Mouse (Mus musculus) liver, embryonic 14.5 days (tissue): ENCODE results near the gene Zbtb42. TPM values are rescaled to one million over a fixed set of nuclear protein-coding genes. Genes with fewer than 3 reads are reported as not detected.
A peak's percentile ranks its signal among the peaks of the same experiment; 100 is the strongest.

Source experiments
- ATAC-seq: fragments of 200-750 bp; cut with Nextera tagmentation; 2 replicates; pipeline ENCODE4 v1.8.0; 2017; ENCODE audit warnings: moderate number of reproducible peaks, mild to moderate bottlenecking, moderate library complexity; ENCODE audit not compliant: insufficient read depth
- DNase-seq, 3 experiments: peaks; one replicate each; pipeline ENCODE4 v3.0.0-alpha.2; 2012 to 2013; ENCODE audit warnings: low read depth in 3 of 3, low spot score in 3 of 3
- H3K27ac ChIP-seq: fragments of 300-500 bp; sonication (generic); 2 replicates; pipeline ENCODE4 v1.5.1; 2014; ENCODE audit warnings: moderate library complexity, mild to moderate bottlenecking, control low read depth, inconsistent platforms
- H3K27me3 ChIP-seq: fragments of 300-500 bp; sonication (generic); 2 replicates; pipeline ENCODE4 v1.6.1; 2014; ENCODE audit warnings: mild to moderate bottlenecking, low read length, moderate library complexity; ENCODE audit not compliant: control insufficient read depth, insufficient read depth
- H3K36me3 ChIP-seq: fragments of 300-500 bp; sonication (generic); replicated peaks from 2 replicates; pipeline ENCODE4 v1.6.1; 2014; ENCODE audit warnings: low read depth; ENCODE audit not compliant: control insufficient read depth, insufficient read depth
- H3K4me1 ChIP-seq, 2 experiments: fragments of 200-500 bp in 1 of 2; fragments of 300-500 bp in 1 of 2; sonication (generic) in 1 of 2; replicated peaks; 2 replicates each; pipeline ENCODE4 v1.6.1; 2012 to 2014; ENCODE audit warnings: antibody characterized with exemption in 1 of 2, inconsistent platforms in 1 of 2, low read length in 1 of 2; ENCODE audit not compliant: control insufficient read depth in 2 of 2, insufficient read depth in 2 of 2
- H3K4me2 ChIP-seq: fragments of 300-500 bp; sonication (generic); 2 replicates; pipeline ENCODE4 v1.6.1; 2014; ENCODE audit warnings: low read depth, mild to moderate bottlenecking, control low read depth, moderate library complexity
- H3K4me3 ChIP-seq, 2 experiments: fragments of 200-500 bp in 1 of 2; fragments of 300-500 bp in 1 of 2; sonication (generic) in 1 of 2; 2 replicates each; pipeline ENCODE4 v1.5.1; 2012 to 2014; ENCODE audit warnings: low read depth in 2 of 2, low read length in 2 of 2, mild to moderate bottlenecking in 2 of 2, control low read depth in 1 of 2, inconsistent platforms in 1 of 2, moderate library complexity in 1 of 2; ENCODE audit not compliant: insufficient read depth in 1 of 2
- H3K9ac ChIP-seq: fragments of 300-500 bp; sonication (generic); replicated peaks from 2 replicates; pipeline ENCODE4 v1.6.1; 2014; ENCODE audit warnings: mild to moderate bottlenecking, control low read depth, moderate library complexity
- H3K9me3 ChIP-seq: fragments of 300-500 bp; sonication (generic); 2 replicates; pipeline ENCODE4 v1.6.1; 2016; ENCODE audit warnings: low read length, mixed read lengths; ENCODE audit not compliant: control insufficient read depth
- CTCF ChIP-seq: IDR thresholded peaks from 2 replicates; pipeline ENCODE4 v1.5.1; 2016; ENCODE audit warnings: antibody characterized with exemption, low read depth, control low read depth
- EP300 ChIP-seq: IDR thresholded peaks from 2 replicates; pipeline ENCODE4 v1.6.1; 2016; ENCODE audit warnings: antibody characterized with exemption, low read depth
- WGBS: fragments of 180-500 bp; shearing (Covaris S2); extraction: QIAGEN DNeasy Blood & Tissue Kit; methylation state at CpG from one replicate; pipeline ENCODE4 v1.1.7; 2014; ENCODE audit not compliant: insufficient replicate concordance; 5-methylcytosine and 5-hydroxymethylcytosine counted together
- polyA plus RNA-seq, 2 experiments: library from polyadenylated mRNA; depleted of rRNA in 1 of 2; stranded (reverse) in 1 of 2; unstranded in 1 of 2; fragments of >200 nt; fragmentation: Nextera tagmentation in 1 of 2; extraction: Ambion mirVana in 1 of 2; gene quantifications; 2 replicates each; pipeline versions ENCODE4 v1.2.1 to v1.2.3; 2012 to 2014

The Zbtb42 gene
- polyA plus RNA-seq, 2 experiments, result 0.69 to 1.1 TPM

DNA sequence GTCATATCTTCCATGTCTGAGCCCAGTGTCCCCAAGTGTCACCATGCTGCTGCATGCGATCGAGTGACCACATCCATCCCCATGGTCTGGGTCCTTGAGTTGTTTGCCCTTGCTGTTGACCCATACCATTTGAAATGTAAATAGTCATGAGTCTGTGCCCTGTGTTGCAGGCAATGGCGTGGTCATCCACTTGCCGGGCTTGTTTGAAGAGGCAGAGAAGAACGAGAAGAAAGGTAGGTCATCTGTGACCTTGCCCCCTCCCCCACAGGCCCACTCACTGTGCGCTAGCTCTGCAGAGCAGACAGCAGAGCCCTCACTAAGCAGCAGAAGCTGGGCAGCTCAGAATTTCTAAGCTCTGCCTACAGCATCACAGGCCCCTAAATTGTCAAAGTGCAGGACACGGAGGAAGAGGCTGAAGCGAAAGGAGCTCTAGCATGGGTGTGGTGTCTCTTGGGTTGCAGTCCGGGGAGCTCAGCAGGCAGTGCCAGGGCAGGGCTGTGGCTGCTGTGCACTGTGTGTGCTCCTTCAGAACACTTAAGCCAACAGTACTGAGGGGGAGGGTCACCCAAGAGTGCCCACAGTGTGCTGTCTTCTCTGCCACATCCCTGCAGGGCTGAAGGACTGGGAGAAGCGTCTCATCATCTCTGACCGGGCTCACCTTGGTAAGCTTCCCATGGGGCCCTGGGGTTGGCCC is 46.4 kb upstream of the Zbtb42 start:
- Histone ChIP-seq H3K36me3 (no peaks in the 10 kb centered on the region), H3K4me3 (no peak overlapping the region), H3K27me3 (no peaks in the 10 kb centered on the region), H3K9me3 (no peaks in the 10 kb centered on the region), H3K4me2 (0 out of 2 replicates have a peak overlapping the region, but pooled peaks have one; percentile 3), H3K27ac (no peak overlapping the region), H3K4me1 (peaks cover 5 to 25% of the 10 kb centered on the region in 2 experiments; a peak in 3 of 4 replicates), H3K9ac (no peak overlapping the region)
- TF ChIP-seq EP300 (no peak), CTCF (no peak)
- 61% methylated on average over 11 of the region's 11 CpGs for WGBS
- DNase-seq (no peak), ATAC-seq (no peak)

DNA sequence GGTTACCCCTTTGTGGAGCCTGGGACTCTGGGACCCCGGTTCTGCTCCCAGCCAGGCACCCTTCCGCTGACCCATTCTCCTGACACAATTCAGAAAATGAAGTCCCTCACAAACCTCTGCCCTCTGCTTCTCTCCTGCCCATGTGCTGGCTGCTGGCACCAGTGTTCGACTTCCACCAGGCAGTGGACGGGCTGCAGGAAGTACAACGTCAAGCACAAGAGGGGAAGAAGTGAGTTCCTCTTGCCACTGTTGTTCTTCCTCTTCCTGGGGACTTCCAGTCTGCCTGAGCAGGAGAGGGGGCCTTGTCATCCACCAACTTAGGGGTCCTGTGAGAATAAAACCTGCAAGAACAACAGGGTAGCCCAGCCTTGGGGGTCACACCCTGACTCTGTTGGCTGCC is 45.7 kb upstream of the Zbtb42 start:
- Histone ChIP-seq H3K36me3 (no peaks in the 10 kb centered on the region), H3K4me3 (no peak overlapping the region), H3K9me3 (no peaks in the 10 kb centered on the region), H3K4me2 (0 out of 2 replicates have a peak overlapping the region, but pooled peaks have one; percentile 3), H3K27me3 (no peaks in the 10 kb centered on the region), H3K9ac (no peak overlapping the region), H3K27ac (no peak overlapping the region), H3K4me1 (peaks cover 5 to 25% of the 10 kb centered on the region in 2 experiments; a peak in 3 of 4 replicates)
- WGBS, result 34% methylated on average over 5 of the region's 5 CpGs
- DNase-seq (no peak), ATAC-seq (no peak)
- TF ChIP-seq CTCF (no peak), EP300 (no peak)

DNA sequence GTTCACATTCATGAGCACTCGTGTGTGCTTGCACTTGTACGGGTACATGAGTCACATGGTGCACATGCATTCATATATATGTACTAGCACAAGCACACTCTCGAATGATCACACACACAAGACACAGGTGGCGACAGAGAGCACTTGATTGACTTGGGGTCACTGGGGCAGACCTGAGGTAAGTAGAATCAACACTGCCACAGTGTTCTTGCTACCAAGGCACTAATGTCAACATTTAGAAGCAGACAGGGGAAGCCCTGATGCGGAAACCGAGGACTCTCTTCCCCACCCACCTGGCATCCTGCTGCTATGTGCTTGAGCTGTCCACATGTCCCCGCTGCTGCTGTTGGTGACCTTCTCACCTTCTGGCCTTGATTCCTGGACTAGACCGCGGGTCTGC is 44.9 kb upstream of the Zbtb42 start:
- Histone ChIP-seq H3K9ac (no peak overlapping the region), H3K36me3 (no peaks in the 10 kb centered on the region), H3K9me3 (no peaks in the 10 kb centered on the region), H3K27ac (no peak overlapping the region), H3K4me1 (peaks cover 5 to 25% of the 10 kb centered on the region in 2 experiments; a peak in 3 of 4 replicates), H3K4me3 (no peak overlapping the region), H3K4me2 (no peak overlapping the region), H3K27me3 (no peaks in the 10 kb centered on the region)
- DNase-seq, result no peak
- TF ChIP-seq EP300 (no peak), CTCF (peak; percentile 43; the same call in 1 of the 2 replicates)
- WGBS, result 49% methylated on average over 9 of the region's 9 CpGs
- no peak for ATAC-seq

DNA sequence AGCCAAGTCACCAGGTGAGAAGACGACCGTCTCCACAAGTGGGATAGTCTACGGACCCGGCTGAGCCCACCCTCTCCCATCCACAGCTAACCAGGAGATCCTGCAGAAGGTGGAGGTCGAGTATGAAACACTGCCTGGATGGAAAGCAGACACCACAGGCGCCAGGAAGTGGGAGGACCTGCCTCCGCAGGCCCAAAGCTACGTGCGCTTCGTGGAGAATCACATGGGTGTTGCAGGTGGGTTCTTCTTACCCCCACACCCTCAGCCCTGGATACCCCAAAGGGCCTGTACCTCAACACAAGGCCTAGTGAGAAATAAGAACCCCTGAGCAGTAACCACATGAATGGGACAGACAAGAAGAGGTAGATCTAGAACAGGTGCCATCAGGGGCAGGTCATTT is 39.1 kb upstream of the Zbtb42 start:
- ATAC-seq, result no peak
- no peak overlapping the region for H3K4me2 ChIP-seq
- H3K27me3 ChIP-seq, result no peaks in the 10 kb centered on the region
- no peaks in the 10 kb centered on the region for H3K36me3 ChIP-seq
- no peak overlapping the region for H3K4me3 ChIP-seq
- H3K4me1 ChIP-seq, result peaks cover 4 to 5% of the 10 kb centered on the region in 2 experiments
- no peak overlapping the region for H3K9ac ChIP-seq
- H3K9me3 ChIP-seq, result no peaks in the 10 kb centered on the region
- WGBS, result 74% methylated on average over 10 of the region's 10 CpGs
- TF ChIP-seq CTCF (no peak), EP300 (no peak)
- H3K27ac ChIP-seq, result no peak overlapping the region
- DNase-seq, result no peak

DNA sequence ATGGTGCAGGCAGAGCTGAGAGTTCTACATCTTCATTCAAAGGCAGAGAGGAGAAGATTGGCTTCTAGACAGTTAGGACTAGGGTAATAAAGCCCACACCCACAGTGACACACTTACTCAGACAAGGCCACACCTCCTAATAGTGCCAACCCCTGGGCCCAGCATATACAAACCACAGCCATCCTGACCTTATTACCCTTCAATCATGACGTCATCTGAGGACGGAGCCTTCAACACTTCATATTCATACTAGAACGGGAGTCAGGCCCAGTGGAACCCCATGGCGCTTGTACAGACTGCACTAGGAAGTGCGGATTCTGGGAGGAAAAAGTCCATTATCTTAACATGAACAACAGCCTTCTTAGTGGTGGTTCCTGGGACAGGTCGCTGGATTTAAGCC is 35.5 kb upstream of the Zbtb42 start:
- no peak for DNase-seq
- peaks cover 4 to 15% of the 10 kb centered on the region in 2 experiments for H3K4me1 ChIP-seq
- WGBS, result 77% methylated on average over 6 of the region's 6 CpGs
- H3K9me3 ChIP-seq, result no peaks in the 10 kb centered on the region
- H3K4me2 ChIP-seq, result no peak overlapping the region
- no peaks in the 10 kb centered on the region for H3K27me3 ChIP-seq
- no peak overlapping the region for H3K27ac ChIP-seq
- peaks cover 5% of the 10 kb centered on the region for H3K36me3 ChIP-seq
- ATAC-seq, result no peak
- TF ChIP-seq EP300 (no peak), CTCF (no peak)
- H3K4me3 ChIP-seq, result no peak overlapping the region
- no peak overlapping the region for H3K9ac ChIP-seq
